Mouse (Mus musculus) right cerebral cortex, postnatal 4 days (tissue): Measurements from ENCODE around the gene Ttc38.
A peak's percentile ranks its signal among the peaks of the same experiment; 100 is the strongest.

ENCODE experiments used
- DNase-seq: peaks from one replicate; pipeline ENCODE4 v3.0.0-alpha.2; 2022

Ttc38 gene

DNA sequence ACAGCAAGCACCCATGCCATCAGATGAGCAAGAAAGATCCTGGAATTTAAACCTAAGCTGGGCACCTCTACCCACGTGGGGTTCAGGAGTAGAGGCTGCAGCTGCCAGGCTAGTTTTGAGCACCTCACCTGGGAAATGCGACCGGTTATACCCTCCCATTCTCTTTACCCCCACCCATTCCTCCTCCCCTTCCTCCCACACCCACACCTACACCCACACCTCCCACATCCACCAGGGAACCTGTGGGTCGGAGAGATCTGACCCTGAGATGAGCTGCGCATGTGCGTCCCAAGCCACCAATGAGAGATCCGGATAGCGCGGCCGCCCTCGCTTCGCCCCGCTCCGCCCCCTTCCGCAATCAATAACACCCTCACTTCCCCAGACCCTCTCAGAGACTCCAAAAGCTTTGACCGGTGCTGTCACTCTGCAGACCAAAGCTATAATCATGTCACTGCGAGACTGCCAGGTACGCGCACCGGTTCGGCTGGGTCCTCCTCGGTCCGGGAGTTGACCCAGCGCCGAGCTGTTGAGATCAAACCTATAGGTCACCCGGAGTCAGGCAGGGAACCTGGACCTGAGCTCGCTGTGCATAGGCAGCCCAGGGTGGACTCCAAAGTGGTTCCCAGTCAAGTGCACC lies at the start of gene Ttc38:
TSS of gene Ttc38 (plus strand) at position 353 of the 637 bp plus-strand sequence.
- DNase-seq: peak; percentile 72

DNA sequence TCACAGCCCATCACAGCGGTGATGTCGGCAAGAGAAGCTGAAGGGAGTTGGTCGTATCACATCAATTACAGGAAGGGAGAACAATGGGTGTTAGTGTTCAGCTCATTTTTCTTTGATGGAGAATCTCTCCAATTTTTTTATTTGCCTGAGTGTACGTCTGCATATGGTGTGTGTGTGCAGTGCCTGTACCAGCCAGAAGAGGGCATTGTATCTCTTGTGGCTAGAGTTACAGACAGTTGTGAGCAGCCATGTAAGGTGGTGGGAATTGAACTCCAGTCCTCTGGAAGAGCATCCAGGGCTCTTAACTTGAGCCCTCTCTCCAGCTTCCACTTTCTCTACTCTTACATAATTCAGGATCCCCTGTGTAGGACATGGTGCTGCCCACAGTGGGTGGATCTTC lies 49.0 kb upstream of the Ttc38 start:
- DNase-seq: no peak

GRCm38 (mm10) chr15:85784341-85784740 lies 47.8 kb upstream of the Ttc38 start:
- DNase-seq: no peak

DNA sequence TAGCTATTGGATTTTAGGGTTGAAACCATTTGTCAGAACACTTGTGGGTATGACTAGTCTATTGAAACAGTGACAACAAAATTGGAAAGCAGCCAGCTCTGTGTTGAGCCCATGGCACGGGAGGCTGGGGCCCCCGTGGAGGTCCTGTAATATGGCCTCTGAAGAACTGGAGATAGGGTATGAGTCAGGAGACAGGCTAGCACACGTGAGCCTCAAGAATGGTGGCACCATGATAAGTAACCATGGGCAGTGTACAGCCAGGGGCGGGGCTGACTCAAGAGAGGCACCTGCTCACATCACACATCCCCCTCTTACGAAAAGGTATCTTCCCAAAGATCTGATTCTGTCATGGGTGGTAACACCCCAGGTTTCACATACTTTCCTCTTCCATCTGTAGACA lies 45.4 kb upstream of the Ttc38 start:
- no peak for DNase-seq

DNA sequence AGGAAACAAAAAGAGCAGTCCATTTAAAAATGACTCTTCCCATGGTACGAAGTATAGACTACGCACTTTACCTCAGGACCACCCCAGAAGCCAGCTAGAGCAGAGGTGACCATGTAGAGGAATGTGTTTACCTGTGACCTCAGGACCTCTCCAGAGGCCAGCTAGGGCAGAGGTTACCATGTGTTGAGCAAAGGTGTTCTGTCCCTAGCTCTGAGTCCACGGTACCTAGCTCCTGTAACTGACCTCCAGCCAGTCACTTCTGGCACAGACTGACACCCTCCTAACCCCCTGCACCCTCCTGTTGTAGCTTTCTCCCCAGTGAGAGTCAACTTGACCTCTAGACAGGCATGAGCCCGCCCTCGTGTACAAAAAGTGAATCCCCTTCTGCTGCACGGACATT lies 44.6 kb upstream of the Ttc38 start:
- DNase-seq: no peak

GRCm38 (mm10) chr15:85788051-85788450 lies 44.1 kb upstream of the Ttc38 start:
- DNase-seq: no peak

GRCm38 (mm10) chr15:85788633-85789032 lies 43.5 kb upstream of the Ttc38 start:
- no peak for DNase-seq

GRCm38 (mm10) chr15:85791449-85791848 lies 40.7 kb upstream of the Ttc38 start:
- DNase-seq: no peak

DNA sequence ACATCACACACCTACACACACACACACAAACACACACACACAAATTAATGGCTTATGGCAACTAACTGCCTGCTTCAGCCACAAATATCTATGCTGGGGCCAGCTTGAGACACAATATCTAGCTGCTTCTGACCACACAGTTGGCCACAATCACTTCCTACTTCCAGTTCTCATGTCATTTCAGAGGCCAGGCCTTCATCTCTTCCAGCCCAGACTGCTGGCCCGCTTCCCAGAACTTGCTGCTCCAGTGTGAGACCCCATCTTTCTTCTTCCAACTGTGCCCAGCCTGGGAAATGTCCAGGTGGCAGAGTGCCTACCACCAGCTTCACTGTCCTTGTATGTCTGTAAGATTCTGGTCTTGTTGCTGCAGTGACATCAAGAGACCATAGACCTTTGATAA lies 39.3 kb upstream of the Ttc38 start:
- peak; percentile 75 for DNase-seq

GRCm38 (mm10) chr15:85795516-85795915 lies 36.6 kb upstream of the Ttc38 start:
- DNase-seq: no peak

DNA sequence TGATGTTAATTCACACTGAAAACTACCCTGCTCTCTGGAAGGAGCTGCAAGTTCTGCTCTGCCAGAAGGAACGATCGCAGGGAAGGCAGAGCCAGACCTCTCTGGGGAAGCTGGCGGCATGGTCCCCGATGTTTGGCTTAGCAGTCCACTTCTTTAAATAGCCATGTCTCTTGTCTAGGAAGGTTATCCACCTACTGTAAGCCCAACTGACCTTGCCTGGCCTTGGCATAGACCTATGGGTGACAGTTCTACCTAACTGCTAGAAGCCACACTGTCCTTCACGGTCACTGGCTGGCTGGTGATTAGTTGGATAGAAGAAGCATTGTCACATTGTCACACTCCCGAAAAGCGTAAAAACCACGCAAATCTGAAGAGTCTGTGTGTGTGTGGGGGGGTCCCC lies 33.4 kb upstream of the Ttc38 start:
- no peak for DNase-seq

GRCm38 (mm10) chr15:85802931-85803330 lies 29.2 kb upstream of the Ttc38 start:
- no peak for DNase-seq

- DNase-seq: no peak
Observed at GRCm38 (mm10) chr15:85806886-85807285, 25.2 kb upstream of the Ttc38 start.

GRCm38 (mm10) chr15:85807404-85807803 lies 24.7 kb upstream of the Ttc38 start:
- no peak for DNase-seq

DNA sequence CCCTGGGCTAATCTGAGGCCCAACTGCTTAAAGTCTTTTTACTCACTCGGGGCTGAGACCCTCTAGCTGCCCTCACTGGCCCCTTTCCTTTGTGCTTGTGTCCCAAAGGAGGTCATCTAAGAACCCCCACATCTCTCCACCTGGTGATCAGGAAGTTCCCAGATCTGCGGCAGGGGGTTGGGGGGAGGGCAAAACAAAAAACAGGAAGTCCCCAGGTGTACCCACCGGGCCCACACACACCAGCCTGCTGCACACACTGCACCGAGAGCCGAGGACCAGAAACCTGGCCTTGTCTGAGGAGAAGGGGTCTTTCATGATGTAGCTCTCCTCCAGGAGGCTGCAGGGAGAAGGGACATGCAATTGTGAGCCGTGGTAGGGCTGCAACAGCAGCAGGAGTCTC lies 24.1 kb upstream of the Ttc38 start:
- no peak for DNase-seq

- DNase-seq: no peak
Observed at GRCm38 (mm10) chr15:85808434-85808833, 23.7 kb upstream of the Ttc38 start.

GRCm38 (mm10) chr15:85809091-85809490 lies 23.0 kb upstream of the Ttc38 start:
- DNase-seq: no peak

GRCm38 (mm10) chr15:85810462-85810805 lies 21.7 kb upstream of the Ttc38 start:
- no peak for DNase-seq

DNA sequence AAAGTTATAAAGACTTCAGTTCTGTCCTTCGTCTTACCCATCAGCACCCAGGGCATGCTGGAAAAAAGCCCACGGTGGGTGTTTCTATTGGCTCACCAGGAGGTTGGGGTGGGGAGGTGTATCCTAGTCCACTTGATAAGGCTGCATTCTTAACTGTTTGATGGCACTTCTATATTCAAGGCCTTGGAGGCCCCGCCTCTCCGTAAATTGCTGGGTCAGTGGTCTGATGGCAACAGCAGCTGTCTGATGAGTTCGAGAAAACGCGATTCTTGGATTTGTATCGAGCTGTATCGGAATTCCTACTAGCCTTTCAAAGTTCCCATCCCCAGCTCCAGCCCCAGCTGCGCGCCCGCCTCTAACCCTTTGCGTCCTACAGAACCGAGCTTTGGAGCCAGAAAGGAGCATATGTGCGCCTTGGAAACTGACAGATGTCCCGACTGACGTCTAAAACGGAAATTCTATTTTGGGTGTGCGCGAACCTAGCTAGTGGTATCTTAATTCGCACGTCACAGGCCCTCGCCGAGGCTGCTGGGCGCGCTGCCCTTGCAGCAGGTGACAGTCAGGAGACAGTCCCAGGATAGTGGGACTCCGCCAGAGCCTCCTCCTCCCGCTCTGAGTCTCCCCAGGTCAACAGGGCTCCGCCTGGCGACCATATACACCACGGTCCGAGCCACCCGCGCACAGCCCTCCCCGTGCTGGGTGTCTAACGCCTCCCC lies 21.1 kb upstream of the Ttc38 start:
- DNase-seq: peak; percentile 61

- peak; percentile 100 for DNase-seq
Observed at GRCm38 (mm10) chr15:85811535-85812277, 20.4 kb upstream of the Ttc38 start, which contains the start of gene Cdpf1. Cdpf1 (minus strand) TSS chr15:85811697.

GRCm38 (mm10) chr15:85813428-85813827 lies 18.7 kb upstream of the Ttc38 start:
- no peak for DNase-seq

DNA sequence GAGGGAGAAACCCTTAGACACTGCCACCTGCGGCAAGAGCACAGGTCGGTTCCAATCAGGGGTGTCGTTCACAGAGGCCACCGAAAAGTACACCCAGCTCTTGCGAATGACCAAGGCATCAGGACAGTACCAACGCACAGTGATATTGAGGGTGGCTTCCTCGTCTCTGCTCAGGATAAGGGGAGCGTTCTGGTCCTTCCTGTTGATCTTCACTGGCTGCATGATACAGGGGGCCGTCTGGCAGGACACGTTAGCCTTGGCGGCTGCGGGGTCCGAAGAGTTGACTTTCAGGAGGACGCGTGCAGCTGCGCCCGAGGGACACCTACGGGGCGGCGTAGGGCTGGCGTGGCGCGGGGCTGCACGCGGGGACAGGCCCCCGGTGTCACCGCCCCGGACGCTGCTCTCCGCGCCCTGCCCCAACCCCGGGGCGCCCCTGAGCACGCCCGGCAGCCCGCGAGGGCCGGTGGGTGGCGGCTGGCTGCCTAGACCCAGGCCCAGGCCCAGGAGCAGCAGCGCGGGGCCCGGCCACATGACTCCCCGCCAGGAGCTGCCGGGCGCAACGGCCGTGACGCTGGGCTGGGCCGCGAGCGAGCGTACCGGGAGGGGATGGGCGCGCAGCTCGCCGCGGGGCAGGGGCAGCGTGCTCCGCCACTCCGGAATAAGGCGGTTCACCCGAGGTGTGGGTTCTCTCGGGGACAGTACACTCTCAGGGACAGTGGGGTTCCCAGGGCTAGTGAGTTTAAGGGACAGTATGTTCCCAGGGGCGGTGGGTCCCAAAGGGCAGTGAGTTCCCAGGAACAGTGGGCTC lies 10.7 kb upstream of the Ttc38 start, which contains the start of gene Pkdrej:
TSS of gene Pkdrej (minus strand) at position 532 of the 808 bp plus-strand sequence.
- DNase-seq: peak; percentile 53

DNA sequence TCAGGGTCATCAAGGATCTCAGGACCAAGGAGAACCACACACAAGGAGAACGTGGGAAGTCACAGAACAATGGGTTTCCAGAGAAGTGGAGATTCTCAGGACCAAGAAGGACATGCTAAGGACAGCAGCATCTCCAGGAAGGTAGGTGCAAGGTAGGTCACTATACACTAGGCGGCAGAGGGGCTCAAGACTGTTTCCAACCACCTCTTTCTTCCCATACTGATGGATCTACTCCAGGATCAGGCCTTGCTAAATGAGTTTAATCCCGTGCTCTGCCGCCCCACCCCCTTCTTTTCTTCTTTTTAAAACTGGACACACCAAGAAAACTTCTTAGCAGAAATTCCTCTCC lies 10.1 kb upstream of the Ttc38 start:
- no peak for DNase-seq
